Mouse (Mus musculus): Measurements from ENCODE around the gene Hnrnpl.

DNA sequence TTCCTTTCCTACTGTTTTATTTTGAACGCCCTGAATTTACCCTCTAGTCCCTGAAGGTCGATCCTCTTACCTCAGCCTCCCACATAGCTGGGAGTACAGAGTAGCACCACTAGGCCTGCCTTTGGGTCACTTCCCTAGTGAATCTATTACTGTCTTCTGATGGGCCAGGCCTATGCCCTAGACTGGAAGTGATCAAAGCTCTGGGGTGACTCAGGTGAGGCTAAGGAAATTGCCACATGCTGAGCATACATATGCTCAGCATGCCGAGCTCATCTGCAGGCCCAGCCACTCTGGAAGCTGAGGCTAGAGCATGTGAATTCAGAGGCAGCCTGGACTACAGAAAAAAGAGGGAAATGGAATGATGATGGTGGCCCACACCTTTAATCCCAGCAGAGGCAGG is 35.2 kb upstream of the Hnrnpl start:
- TF ChIP-seq CTCF (IDR thresholded peaks at IDR 0.05): no peak
- no peak for TF ChIP-seq EP300 (IDR thresholded peaks at IDR 0.05; ENCODE audit: insufficient read depth, low read depth, low read length)
- TF ChIP-seq POLR2A (IDR thresholded peaks at IDR 0.05; ENCODE audit: insufficient read depth, low read depth, low read length): no peak

Data from heart, adult 2 months (tissue).